Mouse (Mus musculus) hindbrain, embryonic 16.5 days (tissue): ENCODE data around the gene Arhgap15. TPM values are rescaled to one million over a fixed set of nuclear protein-coding genes. Genes with fewer than 3 reads are reported as not detected.
A peak's percentile ranks its signal among the peaks of the same experiment; 100 is the strongest.

Experiments
- ATAC-seq: fragments of 200-750 bp; cut with Nextera tagmentation; 2 replicates; pipeline ENCODE4 v1.8.0; 2017; ENCODE audit warnings: moderate TSS enrichment, moderate library complexity
- H3K27ac ChIP-seq: fragments of 300-500 bp; sonication (generic); 2 replicates; pipeline ENCODE4 v1.5.1; 2014; ENCODE audit warnings: low read depth, mild to moderate bottlenecking, control low read depth, low read length, moderate library complexity
- H3K27me3 ChIP-seq: fragments of 300-500 bp; sonication (generic); replicated peaks from 2 replicates; pipeline ENCODE4 v1.6.1; 2014; ENCODE audit warnings: low read length; ENCODE audit not compliant: control insufficient read depth, insufficient read depth
- H3K36me3 ChIP-seq: fragments of 300-500 bp; sonication (generic); 2 replicates; pipeline ENCODE4 v1.6.1; 2014; ENCODE audit warnings: mild to moderate bottlenecking, low read length, moderate library complexity, mixed read lengths; ENCODE audit not compliant: control insufficient read depth, insufficient read depth
- H3K4me1 ChIP-seq: fragments of 300-500 bp; sonication (generic); 2 replicates; pipeline ENCODE4 v1.6.1; 2014; ENCODE audit warnings: low read depth, low read length; ENCODE audit not compliant: control insufficient read depth, insufficient read depth
- H3K4me2 ChIP-seq: fragments of 300-500 bp; sonication (generic); 2 replicates; pipeline ENCODE4 v1.6.1; 2014; ENCODE audit warnings: mild to moderate bottlenecking, low read length, control low read depth, moderate library complexity
- H3K4me3 ChIP-seq: fragments of 300-500 bp; sonication (generic); 2 replicates; pipeline ENCODE4 v1.5.1; 2014; ENCODE audit warnings: mild to moderate bottlenecking, low read length, control low read depth, moderate library complexity
- H3K9ac ChIP-seq: fragments of 300-500 bp; sonication (generic); 2 replicates; pipeline ENCODE4 v1.6.1; 2014; ENCODE audit warnings: low read depth, mild to moderate bottlenecking, control low read depth, low read length, moderate library complexity
- H3K9me3 ChIP-seq: fragments of 300-500 bp; sonication (generic); 2 replicates; pipeline ENCODE4 v1.6.1; 2014; ENCODE audit warnings: mild to moderate bottlenecking, low read length, moderate library complexity; ENCODE audit not compliant: control insufficient read depth
- WGBS: fragments of 180-500 bp; shearing (Covaris S2); extraction: QIAGEN DNeasy Blood & Tissue Kit; methylation state at CpG from one replicate; pipeline ENCODE4 v1.1.7; 2014; 5-methylcytosine and 5-hydroxymethylcytosine counted together
- polyA plus RNA-seq: library from polyadenylated mRNA; unstranded; fragments of >200 nt; fragmentation: Nextera tagmentation; extraction: Ambion mirVana; gene quantifications from 2 replicates; pipeline ENCODE4 v1.2.1, GENCODE M21; 2015

The Arhgap15 gene
- polyA plus RNA-seq, 1 experiment from 2014 or later = 3.0 TPM

DNA sequence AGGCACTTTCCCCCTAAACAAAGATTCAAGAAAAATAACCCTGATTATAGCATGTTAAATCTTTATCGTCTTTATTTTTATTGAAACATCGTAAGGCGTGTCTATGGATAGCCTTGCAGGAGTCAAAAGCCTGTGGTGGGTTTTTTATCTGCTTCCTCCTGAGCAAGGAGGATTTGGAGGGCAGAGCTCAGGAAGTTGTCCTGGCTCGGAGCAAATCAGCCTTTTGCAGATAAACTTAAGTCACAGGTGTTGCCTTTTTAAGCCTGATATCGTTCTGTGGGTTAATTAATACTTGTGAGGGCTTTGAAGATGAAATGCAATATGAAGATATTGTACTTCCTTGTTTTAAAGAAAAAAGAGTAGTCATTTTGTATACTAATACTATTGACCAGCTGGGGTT, 87.3 kb downstream of the Arhgap15 start:
- Histone ChIP-seq H3K36me3 (no peaks in the 10 kb centered on the region), H3K4me3 (no peak overlapping the region), H3K4me1 (no peaks in the 10 kb centered on the region), H3K27ac (no peak overlapping the region), H3K4me2 (no peak overlapping the region), H3K27me3 (no peaks in the 10 kb centered on the region), H3K9me3 (no peaks in the 10 kb centered on the region), H3K9ac (no peak overlapping the region)
- WGBS = 89% methylated on average over 5 of the region's 5 CpGs
- no peak for ATAC-seq

DNA sequence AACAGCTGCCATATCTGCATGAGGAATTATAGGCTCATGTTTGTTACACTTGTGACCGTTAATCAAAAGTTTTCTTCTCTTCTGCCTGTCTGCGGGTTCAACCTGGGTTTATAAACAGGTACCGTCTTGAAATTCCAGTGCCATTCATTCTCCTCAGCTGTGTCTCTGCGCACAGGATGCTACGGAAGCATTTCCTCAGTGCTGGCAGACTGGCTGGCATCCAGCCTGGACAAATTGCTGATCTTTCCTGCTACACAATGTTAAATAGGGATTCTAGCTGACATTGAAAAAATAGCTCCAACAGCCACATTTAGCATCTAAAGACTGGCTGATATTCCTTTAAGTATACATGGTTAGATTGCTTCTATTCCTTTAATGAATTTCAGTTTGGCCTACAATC, 93.0 kb downstream of the Arhgap15 start:
- Histone ChIP-seq H3K4me1 (no peaks in the 10 kb centered on the region), H3K27me3 (no peaks in the 10 kb centered on the region), H3K9ac (no peak overlapping the region), H3K9me3 (no peaks in the 10 kb centered on the region), H3K4me2 (no peak overlapping the region), H3K36me3 (no peaks in the 10 kb centered on the region), H3K4me3 (no peak overlapping the region), H3K27ac (no peak overlapping the region)
- WGBS = 63% methylated on average over 5 of the region's 5 CpGs
- no peak for ATAC-seq

DNA sequence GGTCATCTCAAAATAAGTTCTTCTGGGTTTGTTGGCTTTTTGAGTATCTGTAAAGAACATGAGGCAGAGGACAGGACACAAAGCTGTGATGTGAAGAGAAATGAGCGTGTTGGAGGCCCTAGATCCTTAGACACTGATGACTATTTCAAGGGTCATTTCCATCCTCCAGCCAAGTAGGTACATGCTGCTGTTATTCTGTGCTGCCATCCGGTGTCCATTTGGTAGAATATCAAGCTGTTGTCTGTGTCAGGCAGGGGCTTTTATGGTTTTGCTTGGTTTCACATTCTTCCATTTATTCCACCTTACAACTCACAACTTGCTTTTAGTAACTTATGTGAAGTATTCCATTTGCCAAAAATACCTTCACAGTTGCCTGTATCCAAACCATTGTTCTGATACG, 102.6 kb downstream of the Arhgap15 start:
- Histone ChIP-seq H3K4me1 (no peaks in the 10 kb centered on the region), H3K4me2 (no peak overlapping the region), H3K9me3 (no peaks in the 10 kb centered on the region), H3K36me3 (no peaks in the 10 kb centered on the region), H3K27ac (no peak overlapping the region), H3K4me3 (no peak overlapping the region), H3K9ac (no peak overlapping the region), H3K27me3 (no peaks in the 10 kb centered on the region; the same call in 1 of the 2 replicates)
- WGBS = 60% methylated on average over 3 of the region's 3 CpGs
- ATAC-seq = no peak

DNA sequence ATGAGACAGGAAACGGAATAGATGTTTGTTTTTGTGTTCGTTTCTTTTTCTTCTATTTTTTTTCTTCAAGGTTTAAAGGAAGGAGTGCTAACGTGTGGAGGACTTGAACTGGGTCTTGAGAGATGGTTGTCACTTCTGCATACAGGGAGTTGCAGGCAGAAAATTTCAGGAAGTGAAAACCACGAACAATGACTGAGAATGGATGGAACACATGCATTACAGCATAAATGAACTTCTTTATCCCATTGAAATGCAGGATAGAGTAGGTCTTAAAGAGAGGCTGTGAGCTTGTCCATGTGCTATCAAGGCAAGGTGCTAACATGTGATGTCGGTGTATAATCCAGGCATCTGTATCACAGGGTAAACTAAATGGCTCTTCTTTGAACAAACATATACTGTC, 114.1 kb downstream of the Arhgap15 start:
- H3K27ac ChIP-seq = no peak overlapping the region
- H3K9ac ChIP-seq = no peak overlapping the region
- no peak overlapping the region for H3K4me3 ChIP-seq
- ATAC-seq = no peak
- no peaks in the 10 kb centered on the region for H3K36me3 ChIP-seq
- 89% methylated on average over 5 of the region's 5 CpGs for WGBS
- H3K9me3 ChIP-seq = no peaks in the 10 kb centered on the region
- H3K4me1 ChIP-seq = no peaks in the 10 kb centered on the region
- no peak overlapping the region for H3K4me2 ChIP-seq
- H3K27me3 ChIP-seq = no peaks in the 10 kb centered on the region

DNA sequence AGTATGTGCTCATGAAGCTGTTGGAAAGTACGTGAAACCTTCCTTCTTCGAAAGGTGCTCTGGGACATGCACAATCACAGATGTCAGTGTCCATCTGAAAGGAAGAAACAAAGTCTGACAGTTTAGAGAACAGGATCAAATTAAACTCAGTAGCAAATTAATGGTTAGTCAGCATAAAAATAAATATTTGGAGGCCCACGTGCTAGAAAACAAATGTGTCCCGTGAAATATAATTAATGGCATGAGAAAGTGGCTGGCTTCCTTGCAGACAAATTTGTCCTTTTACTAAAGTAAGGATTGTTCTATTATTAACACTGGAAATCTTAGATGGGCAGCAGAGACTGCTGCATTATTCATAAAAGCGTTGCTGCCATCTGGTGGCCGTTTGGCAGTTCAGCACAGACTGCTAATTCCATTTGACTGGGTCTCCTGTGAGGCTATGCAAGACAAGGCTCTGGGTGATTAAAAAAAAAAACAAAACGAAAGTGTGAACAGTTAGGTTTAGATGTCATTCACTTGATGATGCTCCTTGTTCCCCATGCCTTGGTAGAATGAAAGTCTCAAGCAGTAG, 153.9 kb downstream of the Arhgap15 start:
- no peak overlapping the region for H3K4me3 ChIP-seq
- no peaks in the 10 kb centered on the region for H3K9me3 ChIP-seq
- H3K27ac ChIP-seq = no peak overlapping the region
- H3K4me2 ChIP-seq = no peak overlapping the region
- peak; percentile 88 for ATAC-seq
- 26% methylated on average over 7 of the region's 7 CpGs for WGBS
- H3K9ac ChIP-seq = no peak overlapping the region
- no peaks in the 10 kb centered on the region for H3K27me3 ChIP-seq
- no peaks in the 10 kb centered on the region for H3K36me3 ChIP-seq
- no peaks in the 10 kb centered on the region for H3K4me1 ChIP-seq

DNA sequence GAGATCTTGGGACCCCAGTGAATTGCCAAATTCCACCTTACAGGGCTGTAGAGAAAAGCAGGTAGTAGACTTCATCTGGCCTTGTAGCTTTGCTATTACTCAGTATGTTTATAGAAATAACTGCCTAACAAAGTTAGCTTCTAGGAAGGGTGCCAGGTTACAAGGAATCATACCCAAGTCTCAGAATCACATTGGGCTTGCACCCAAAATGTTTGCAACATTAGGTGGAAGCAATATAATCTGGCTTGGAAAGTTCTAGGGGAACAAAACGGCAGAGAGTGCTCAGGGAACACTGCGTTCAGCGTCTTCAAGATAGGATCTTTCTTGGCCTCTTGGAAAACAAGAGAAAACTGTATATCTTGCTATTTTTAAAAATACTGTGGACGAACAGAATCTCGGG, 158.9 kb downstream of the Arhgap15 start:
- H3K36me3 ChIP-seq = no peaks in the 10 kb centered on the region
- ATAC-seq = no peak
- 88% methylated on average over 5 of the region's 5 CpGs for WGBS
- H3K27ac ChIP-seq = no peak overlapping the region
- no peaks in the 10 kb centered on the region for H3K4me1 ChIP-seq
- no peaks in the 10 kb centered on the region for H3K27me3 ChIP-seq
- H3K9ac ChIP-seq = no peak overlapping the region
- no peak overlapping the region for H3K4me3 ChIP-seq
- H3K4me2 ChIP-seq = no peak overlapping the region
- H3K9me3 ChIP-seq = no peaks in the 10 kb centered on the region

DNA sequence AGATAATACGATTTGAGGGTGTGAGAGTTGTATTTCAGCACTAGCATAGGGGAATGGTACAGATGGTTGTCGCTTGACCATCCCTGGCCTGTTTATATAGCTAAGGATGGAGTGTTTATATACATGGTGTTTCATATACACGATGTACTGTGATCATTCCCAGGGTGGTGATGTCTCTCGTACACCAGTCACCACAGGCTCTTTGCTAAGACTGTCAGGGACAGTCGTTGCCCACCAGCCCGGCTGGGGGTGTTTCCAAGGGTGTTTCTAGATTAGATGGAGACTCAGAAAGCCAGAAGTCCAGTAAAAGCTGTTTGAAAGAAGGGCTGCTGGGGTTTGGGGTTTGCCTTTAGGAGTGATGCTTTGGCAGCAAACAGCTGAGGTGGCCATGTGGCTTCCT, 165.5 kb downstream of the Arhgap15 start:
- no peaks in the 10 kb centered on the region for H3K36me3 ChIP-seq
- no peak for ATAC-seq
- no peak overlapping the region for H3K4me3 ChIP-seq
- no peak overlapping the region for H3K4me2 ChIP-seq
- H3K9me3 ChIP-seq = no peaks in the 10 kb centered on the region
- no peak overlapping the region for H3K9ac ChIP-seq
- no peak overlapping the region for H3K27ac ChIP-seq
- no peaks in the 10 kb centered on the region for H3K27me3 ChIP-seq
- no peaks in the 10 kb centered on the region for H3K4me1 ChIP-seq
- WGBS = 93% methylated on average over 6 of the region's 6 CpGs

DNA sequence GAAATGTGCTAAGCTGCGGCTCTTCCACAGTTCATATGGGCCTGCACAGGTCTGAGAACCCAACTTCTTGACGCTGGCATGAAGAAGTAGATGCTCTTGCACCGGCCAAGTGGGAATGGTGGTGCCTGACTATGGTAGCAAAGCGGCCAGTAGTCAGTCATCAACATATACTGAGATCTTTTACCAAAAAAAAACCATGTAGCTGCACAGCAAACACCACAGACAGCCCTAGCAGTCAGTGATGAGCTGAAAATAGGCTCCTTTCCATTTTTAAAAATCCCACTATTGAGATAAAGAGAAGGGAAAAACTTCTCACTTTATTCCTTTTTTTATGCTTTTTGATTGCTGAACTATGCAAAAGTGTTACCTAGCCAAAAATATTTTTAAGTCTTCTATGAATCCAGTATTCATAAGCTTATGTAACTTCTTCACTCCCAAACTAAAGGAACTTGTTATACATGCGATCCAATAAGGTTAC, 175.3 kb downstream of the Arhgap15 start:
- H3K9ac ChIP-seq = no peak overlapping the region
- no peak overlapping the region for H3K4me3 ChIP-seq
- no peaks in the 10 kb centered on the region for H3K9me3 ChIP-seq
- H3K27ac ChIP-seq = no peak overlapping the region
- ATAC-seq = no peak
- WGBS = 94% methylated on average over 5 of the region's 5 CpGs
- H3K36me3 ChIP-seq = no peaks in the 10 kb centered on the region
- no peaks in the 10 kb centered on the region for H3K4me1 ChIP-seq
- no peaks in the 10 kb centered on the region for H3K27me3 ChIP-seq
- no peak overlapping the region for H3K4me2 ChIP-seq

DNA sequence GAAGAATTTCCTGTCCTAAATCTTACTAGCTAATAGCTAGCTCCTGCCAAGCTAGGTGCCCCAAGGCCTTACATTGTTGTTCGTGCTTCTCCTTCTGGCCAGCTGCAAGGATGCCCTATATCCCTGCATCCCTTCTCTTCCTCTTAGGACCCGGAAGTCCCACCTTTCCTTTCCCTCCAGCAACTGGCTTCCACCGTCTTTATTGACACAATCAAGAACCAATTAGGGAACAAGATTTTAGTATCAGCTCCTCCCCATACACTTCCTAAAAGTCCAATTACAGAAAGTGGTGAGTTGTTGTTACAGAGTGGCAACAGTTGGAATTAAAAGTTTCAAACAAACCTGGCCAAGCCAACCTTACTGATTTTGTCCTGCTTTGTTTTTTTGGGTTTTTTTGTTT, 183.1 kb downstream of the Arhgap15 start:
- WGBS = 95% methylated on average over 3 of the region's 3 CpGs
- Histone ChIP-seq H3K4me2 (no peak overlapping the region), H3K9ac (no peak overlapping the region)

DNA sequence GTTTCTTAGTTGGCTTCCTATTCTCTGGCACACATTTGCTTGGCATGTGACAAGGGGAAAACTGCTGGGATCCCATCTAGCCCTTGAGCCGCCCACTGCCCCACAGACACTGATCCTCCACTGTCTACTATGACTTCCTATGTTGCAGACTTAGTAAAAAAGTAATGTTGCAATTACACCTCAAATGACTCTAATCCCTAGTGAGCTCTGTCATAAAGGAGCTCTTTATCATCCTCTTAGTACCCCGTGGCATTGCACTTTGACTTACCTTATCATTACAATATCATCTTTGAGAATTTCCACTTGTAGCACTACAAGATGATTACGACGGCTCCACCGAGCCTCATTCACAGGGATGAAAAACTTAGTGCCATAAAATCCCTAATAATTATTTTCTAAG, 190.6 kb downstream of the Arhgap15 start:
- Histone ChIP-seq H3K4me1 (no peaks in the 10 kb centered on the region), H3K36me3 (no peaks in the 10 kb centered on the region), H3K27me3 (no peaks in the 10 kb centered on the region), H3K4me2 (no peak overlapping the region), H3K9ac (no peak overlapping the region), H3K4me3 (no peak overlapping the region), H3K27ac (no peak overlapping the region), H3K9me3 (no peaks in the 10 kb centered on the region)
- ATAC-seq = no peak
- 94% methylated on average over 5 of the region's 5 CpGs for WGBS

More for the DNA sequence above, 183.1 kb downstream of the Arhgap15 start:
- Histone ChIP-seq H3K9me3 (no peaks in the 10 kb centered on the region), H3K27ac (no peak overlapping the region), H3K4me1 (no peaks in the 10 kb centered on the region), H3K27me3 (no peaks in the 10 kb centered on the region), H3K4me3 (no peak overlapping the region), H3K36me3 (no peaks in the 10 kb centered on the region)
- ATAC-seq = no peak
